Mouse (Mus musculus) cerebellum, adult 2 months (tissue): ENCODE results near the gene Farsb.

Source experiments
- CTCF ChIP-seq: fragments of 200-500 bp; IDR thresholded peaks from 2 replicates; pipeline ENCODE4 v1.5.1; 2011; ENCODE audit warnings: low read depth, mild to moderate bottlenecking, control low read depth, low read length, moderate library complexity, borderline replicate concordance; ENCODE audit not compliant: insufficient read depth
- POLR2A ChIP-seq: fragments of 200-500 bp; IDR thresholded peaks from 2 replicates; pipeline ENCODE4 v1.6.1; 2011; ENCODE audit warnings: low read length, control low read depth, borderline replicate concordance; ENCODE audit not compliant: insufficient read depth

DNA sequence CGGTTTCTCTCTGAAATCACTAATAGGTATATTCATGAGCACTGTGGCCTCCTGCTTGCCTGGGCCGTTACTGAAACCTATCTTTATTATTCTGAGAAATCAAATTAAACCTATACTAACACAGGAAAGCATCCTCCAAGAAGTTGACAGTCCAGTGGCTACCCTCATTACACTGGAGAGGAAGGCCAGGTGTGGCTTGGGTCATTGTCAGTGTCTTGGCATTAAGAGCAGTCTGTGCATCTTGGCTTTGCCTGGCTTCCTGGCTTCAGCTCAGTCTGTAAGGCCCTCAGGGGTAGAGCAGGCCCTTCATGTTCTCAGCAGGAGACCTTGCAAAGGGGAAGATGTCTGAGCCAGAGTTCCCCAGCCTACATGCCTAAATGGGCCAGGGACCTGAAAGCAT lies 79.3 kb downstream of the Farsb start:
- TF ChIP-seq CTCF (no peak), POLR2A (no peak)
